Mouse (Mus musculus): ENCODE data around the gene Naa15. TPM values are rescaled to one million over a fixed set of nuclear protein-coding genes. Genes with fewer than 3 reads are reported as not detected.

Gene Naa15
- total RNA-seq, 4 experiments from 2014 or later: 40.1 to 54.8 (median 43.8) TPM

DNA sequence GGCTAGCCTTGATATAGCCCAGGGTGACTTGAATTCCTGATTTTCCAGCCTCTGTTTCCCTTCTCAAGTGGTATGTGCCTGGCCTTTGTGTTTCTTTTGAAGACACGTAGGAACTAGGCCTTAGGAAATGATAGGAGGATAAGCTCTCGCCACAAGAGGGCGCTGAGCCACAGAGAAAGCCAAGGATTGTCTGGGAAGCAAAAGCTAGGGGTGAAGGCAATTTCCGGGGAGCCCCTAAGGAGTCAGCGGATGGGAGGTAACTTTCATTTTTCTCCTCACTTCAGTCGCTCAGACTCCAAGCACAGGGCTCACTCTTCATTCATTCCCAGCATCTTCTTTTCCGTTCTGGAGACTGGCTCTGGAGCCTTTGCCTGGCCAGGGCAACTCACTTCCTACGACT lies 96.0 kb downstream of the Naa15 start:
- peak; percentile 43 to 64 for DNase-seq (ENCODE audit: low spot score in 2 of 2)

DNA sequence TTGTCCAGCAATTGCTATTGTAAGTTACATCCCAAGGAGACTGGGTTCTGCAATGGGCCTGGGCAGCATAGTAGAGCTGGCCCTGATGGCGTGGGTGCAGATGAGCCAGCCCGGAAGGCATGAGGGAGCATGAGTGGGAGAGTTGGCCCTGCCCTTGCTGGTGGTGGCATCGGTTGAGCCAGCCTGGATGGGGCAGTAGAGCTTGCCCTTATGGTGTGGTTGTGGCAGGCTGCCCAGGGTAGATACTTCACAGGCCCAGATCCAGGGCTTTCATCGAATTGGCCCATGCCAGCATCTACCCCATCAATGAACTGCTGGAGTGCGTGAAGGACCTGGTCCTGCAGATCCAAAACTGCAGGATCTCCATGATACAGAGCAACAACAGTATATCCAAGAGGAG lies 97.0 kb downstream of the Naa15 start:
- DNase-seq (ENCODE audit: low spot score in 2 of 2): no peak

DNA sequence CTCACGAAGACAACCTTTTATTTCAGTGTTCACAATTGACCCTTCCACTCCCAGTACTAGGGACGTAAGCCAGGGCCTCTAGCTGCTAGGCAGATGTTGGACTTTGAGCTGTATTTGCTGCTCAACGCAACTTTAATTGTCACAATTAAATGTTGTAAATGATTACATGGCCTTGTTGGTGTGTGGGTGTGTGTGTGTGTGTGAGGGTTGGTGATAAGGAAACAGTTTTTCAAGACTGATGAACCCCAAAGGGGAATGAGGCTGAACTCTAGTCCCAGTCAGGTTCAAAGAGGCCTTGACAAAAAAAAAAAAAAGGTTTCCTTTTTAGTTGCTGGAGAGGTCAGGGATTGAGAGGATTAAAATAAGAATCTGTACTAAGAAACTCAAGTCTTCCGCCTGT lies 102.5 kb downstream of the Naa15 start:
- no peak for DNase-seq (ENCODE audit: low spot score in 2 of 2)

DNA sequence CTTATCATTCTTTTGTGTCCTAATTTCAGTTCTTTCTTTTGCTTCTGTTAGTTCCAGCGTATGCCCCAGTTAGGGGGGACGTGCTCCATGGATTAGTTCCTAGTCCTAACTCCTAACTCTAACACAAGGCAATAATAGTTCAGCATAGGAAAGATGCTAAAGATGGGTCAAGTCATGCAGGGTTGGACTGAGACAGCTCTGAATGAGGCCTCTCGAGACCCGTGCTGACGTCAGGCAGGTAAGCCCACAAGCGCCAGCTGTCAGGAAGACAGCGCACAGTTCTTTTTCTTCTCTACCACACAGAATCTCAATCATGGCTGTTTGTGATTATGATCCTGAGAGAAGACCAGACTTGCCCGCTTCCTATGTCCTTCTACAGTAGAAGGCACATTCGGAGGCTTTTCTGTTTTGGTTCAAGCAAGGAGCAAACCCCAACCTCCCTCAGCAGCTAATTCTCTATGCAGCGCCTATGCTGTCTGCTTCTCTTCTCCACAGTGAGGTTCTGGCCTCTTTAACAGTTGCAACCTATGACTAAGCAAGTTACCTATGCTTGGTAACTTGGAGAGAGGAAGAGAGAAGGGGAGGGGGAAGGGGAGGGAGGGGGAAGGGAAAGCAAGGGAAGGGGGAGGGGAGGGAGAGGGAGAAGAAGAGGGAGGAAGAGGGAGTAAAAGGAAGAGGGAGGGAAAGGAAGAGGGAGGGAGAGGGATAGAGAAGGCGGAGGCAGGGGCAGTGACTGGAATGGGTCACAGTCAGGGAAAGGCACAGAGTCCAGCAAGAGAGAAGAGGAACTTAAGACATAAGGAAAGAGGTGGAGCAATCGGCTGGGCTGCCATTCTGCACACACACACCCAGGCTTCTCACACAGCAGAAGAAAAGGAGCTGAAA lies 103.2 kb downstream of the Naa15 start:
- DNase-seq (ENCODE audit: low spot score in 2 of 2): no peak

DNA sequence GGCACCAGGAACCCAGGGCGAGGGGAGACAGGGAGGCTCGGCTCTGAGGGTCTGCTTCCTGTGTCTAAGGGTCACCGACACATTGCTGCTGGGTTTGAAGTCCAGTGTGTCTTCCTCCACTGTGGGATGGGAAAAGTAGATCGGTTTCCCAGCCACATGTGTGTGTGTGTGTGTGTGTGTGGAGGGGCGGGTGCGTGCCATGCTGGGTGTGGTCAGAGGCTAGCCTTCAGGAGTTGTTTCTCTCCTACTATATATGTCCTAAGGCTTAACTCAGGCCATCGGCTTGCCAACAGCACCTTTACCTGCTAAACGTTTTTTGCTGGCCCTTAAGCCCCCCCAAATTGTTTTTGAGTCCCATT lies 103.8 kb downstream of the Naa15 start:
- no peak for DNase-seq (ENCODE audit: low spot score in 2 of 2)

DNA sequence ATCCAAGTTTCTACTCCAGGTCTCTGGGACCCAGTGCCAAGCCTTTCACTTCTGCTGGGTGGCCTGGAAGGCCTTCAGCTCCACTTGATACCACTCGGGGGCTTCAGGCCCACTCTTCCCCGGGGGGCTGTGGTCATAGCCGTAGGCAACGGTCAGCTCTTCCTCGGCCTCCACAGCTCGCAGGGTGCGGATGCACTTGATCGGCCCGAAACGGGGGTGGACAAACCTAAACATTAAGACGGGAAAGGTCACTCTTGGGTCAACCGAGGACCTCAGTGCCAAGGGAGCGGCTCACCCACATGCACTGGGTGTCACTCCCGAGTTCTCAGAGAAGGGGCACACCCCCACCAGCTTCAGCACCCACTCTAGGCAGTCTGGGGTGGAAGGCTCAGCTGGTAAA lies 106.3 kb downstream of the Naa15 start:
- DNase-seq (ENCODE audit: low spot score in 2 of 2): no peak

DNA sequence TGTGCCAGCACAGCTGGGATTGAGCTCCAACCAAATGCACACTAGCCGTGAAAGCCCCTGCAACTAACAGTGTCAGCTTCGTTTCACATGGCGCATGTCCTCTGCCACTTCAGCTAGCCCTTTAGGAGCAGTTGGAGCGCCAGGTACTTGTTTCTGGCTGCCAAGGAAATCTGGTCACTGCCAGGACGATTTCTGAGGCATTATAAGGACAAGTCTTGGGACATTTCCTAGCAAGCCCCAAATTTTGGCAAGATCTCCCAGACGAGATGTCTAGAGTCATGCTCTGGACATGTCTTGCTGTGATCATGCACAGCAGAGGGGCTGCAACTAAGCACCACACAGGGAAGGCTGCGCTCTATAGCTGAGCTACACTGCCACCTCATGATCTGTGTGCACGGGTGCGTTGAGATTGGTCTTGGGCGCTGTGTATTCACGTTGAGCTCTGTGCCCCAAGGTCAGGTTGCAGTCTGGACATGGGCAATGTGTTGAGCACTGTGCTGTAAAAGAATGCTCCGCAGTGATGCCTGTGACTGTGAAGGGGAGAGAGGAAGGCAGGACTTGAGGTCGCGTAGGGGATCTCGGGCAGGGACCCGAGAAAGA lies 110.3 kb downstream of the Naa15 start:
- no peak for DNase-seq (ENCODE audit: low spot score in 2 of 2)

Other genes with a start within 250 kb of the Naa15 start
- gene Noct, start 190.7 kb upstream of the Naa15 start, total RNA-seq (2022): 10 to 100 TPM; 43.4 to 46.2 (median 44.4) TPM
- gene Elf2, start 74.5 kb upstream of the Naa15 start, total RNA-seq (2022): 10 to 100 TPM; 57.8 to 67.7 (median 60.8) TPM
- under 1 TPM in 2 of 4 experiments, not detected in 2; 0.42 to 0.59 TPM for gene Mgarp, start 18.4 kb upstream of the Naa15 start, total RNA-seq (2022)
- 100 to 1,000 TPM; 289 to 306 (median 295) TPM for gene Ndufc1, start 6.2 kb upstream of the Naa15 start, total RNA-seq (2022)
- 10 to 100 TPM; 24.0 to 28.2 (median 25.3) TPM for gene Rab33b, start 68.8 kb downstream of the Naa15 start, total RNA-seq (2022)
- gene Setd7, start 145.7 kb downstream of the Naa15 start, total RNA-seq (2022): 100 to 1,000 TPM; 104 to 112 (median 108) TPM
- gene Mgst2, start 245.2 kb downstream of the Naa15 start, total RNA-seq (2022): under 1 TPM in 1 of 4 experiments, not detected in 3; 0.72 TPM

All from left cerebral cortex, adult 8-10 months (tissue).